Mouse (Mus musculus) gastrocnemius, postnatal 36 days (tissue): ENCODE measurements around the gene Samd4b. TPM values are rescaled to one million over a fixed set of nuclear protein-coding genes. Genes with fewer than 3 reads are reported as not detected.
"Not testable (repeated sequence)": the region's sequence is repeated elsewhere in the genome, so short reads cannot be mapped to it uniquely, and the experiment has no call there.

Experiments used
- DNase-seq, 2 experiments: peaks; one replicate each; pipeline ENCODE4 v3.0.0; 2022
- intact Hi-C: fragments of 180-260 bp; cut with DNase I; formaldehyde crosslinking; loops from one replicate; pipeline ENCODE4 v1.15.1; 2025
- total RNA-seq, 2 experiments: library from RNA; stranded (reverse); gene quantifications; 2 replicates each; pipeline ENCODE4 v1.2.3; 2021

The Samd4b gene
- total RNA-seq, 2 experiments from 2014 or later, result 11.6 to 13.9 TPM

- intact Hi-C loops, result loop anchor here (5.0 kb wide), 1 partner anchor 159 kb away; no protein-coding TSS in a partner anchor
- DNase-seq, result peak; percentile 46 to 58
These were observed 29.7 kb downstream of the Samd4b start for GRCm38 (mm10) chr7:28568253-28568652.

DNA sequence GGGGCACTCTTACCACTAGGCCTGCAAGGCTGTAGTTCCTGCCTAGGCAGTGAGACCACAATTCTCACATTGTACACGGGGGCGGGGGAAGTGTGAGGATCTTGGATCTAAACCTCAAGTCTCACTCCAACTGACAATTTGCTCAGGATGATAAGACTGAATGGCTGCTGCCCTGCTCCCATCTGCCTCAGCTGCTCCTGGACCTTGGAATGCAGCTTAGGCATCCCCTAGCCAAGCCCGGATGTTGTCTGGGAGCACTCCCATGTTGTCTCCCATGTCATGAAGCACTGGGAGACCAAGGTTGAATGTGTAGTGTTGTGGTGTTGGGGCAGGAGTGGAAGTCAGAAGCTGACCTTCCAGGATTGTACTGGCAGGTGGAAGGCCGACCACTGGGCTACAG is 30.4 kb downstream of the Samd4b start:
- intact Hi-C loops, result loop anchor here (1.0 to 5.0 kb wide), 2 partner anchors 34 to 160 kb away; no protein-coding TSS in a partner anchor
- no peak for DNase-seq

GRCm38 (mm10) chr7:28565407-28565806 is 32.5 kb downstream of the Samd4b start:
- intact Hi-C loops, result loop anchor here (5.0 kb wide), 1 partner anchor 162 kb away; no protein-coding TSS in a partner anchor
- DNase-seq, result no peak

- intact Hi-C loops, result no loop called here
- no peak for DNase-seq
These were observed 35.0 kb downstream of the Samd4b start for GRCm38 (mm10) chr7:28562951-28563350.

GRCm38 (mm10) chr7:28562371-28562770 is 35.6 kb downstream of the Samd4b start:
- no peak for DNase-seq
- intact Hi-C loops, result no loop called here

GRCm38 (mm10) chr7:28561967-28562366 is 36.0 kb downstream of the Samd4b start:
- intact Hi-C loops, result no loop called here
- no peak for DNase-seq

- intact Hi-C loops, result no loop called here
- no peak for DNase-seq
These were observed 37.1 kb downstream of the Samd4b start for GRCm38 (mm10) chr7:28560856-28561255.

DNA sequence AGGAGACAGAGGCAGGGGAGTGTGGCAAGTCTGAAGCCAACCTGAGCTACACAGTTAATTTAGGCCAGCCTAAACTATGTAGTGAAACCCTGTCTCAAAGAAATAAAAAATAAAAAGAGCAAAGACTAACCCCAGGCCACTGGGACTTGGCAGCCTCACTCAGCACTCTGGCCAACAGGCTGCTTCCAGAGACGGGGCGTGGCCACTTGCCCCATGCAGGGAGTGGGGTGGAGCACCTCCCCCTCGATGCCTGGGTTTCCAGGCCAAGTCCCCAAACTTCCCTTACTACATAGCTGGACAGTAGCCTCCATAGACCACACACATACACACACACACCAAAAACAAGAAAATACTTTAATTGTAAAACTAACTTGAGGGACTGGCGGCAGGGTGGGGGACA is 39.5 kb downstream of the Samd4b start:
- intact Hi-C loops, result no loop called here

GRCm38 (mm10) chr7:28557708-28558107 is 40.2 kb downstream of the Samd4b start:
- intact Hi-C loops, result no loop called here
- no peak for DNase-seq

More for the DNA sequence above, 39.5 kb downstream of the Samd4b start:
- peak; percentile 55 to 66 for DNase-seq

DNA sequence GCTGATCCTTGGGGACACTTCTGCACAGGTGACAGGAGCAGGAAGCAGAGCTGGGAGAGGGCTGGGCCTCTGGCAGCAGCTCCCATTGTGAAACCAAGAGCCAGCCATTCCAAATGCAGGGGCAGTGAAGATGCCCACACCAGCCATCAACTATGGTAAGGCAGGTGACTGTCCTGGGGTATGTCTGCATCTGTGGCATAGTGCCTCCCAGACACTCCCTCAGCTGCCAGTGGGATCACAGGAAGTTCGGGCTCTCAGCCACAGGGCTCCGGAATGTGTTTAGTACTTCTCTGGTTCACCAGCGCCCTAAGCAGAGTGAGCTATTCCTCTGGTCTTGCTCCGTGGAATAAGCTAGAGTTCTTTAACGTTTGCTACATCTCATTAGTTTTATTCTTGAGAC is 40.9 kb downstream of the Samd4b start:
- intact Hi-C loops, result no loop called here
- DNase-seq, result no peak

- intact Hi-C loops, result no loop called here
- DNase-seq, result no peak
These were observed 41.9 kb downstream of the Samd4b start for GRCm38 (mm10) chr7:28555939-28556535.

GRCm38 (mm10) chr7:28553076-28553475 is 44.9 kb downstream of the Samd4b start:
- intact Hi-C loops, result loop anchor here (2.0 kb wide), 1 partner anchor 30 kb away; no protein-coding TSS in a partner anchor
- no peak for DNase-seq

GRCm38 (mm10) chr7:28547628-28548027 is 50.3 kb downstream of the Samd4b start:
- intact Hi-C loops, result no loop called here
- DNase-seq, result no peak

- no peak for DNase-seq
- intact Hi-C loops, result no loop called here
These were observed 50.8 kb downstream of the Samd4b start, which contains the start of gene Nccrp1 for GRCm38 (mm10) chr7:28547154-28547553. Gene Nccrp1, minus strand, starts transcription at chr7:28547254.

GRCm38 (mm10) chr7:28546649-28547048 is 51.3 kb downstream of the Samd4b start:
- intact Hi-C loops, result no loop called here

GRCm38 (mm10) chr7:28545891-28546210 is 52.1 kb downstream of the Samd4b start:
- no peak for DNase-seq
- intact Hi-C loops, result no loop called here

More at GRCm38 (mm10) chr7:28546649-28547048, 51.3 kb downstream of the Samd4b start:
- no peak for DNase-seq

- intact Hi-C loops, result no loop called here
These were observed 52.7 kb downstream of the Samd4b start for GRCm38 (mm10) chr7:28545048-28545890.

DNA sequence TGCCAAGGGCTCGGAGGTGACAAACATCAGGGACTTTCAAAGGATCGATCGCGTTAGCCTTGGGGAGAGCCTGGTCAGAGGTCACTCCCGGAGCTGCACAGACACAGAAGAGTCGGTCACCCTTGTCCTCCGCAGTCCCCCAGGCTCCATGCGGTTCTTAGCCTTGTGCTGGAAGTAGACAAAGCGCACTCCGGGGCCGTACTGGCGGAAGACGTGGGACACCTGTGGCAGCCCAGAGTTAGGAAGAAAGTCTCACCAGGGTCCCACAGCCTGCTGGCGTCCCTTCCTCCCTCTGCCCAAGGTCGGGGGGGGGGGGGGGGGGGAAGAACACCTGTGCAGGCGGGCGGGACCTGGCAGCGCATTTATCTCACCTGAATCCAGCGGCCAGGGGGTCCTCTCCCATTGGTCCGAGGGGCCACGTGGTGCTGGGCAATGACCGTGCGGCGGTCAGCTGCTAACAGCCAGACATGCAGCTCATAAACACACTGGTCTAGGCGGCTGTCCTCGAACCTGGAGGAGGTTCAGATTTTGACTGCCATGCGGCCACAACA is 53.8 kb downstream of the Samd4b start:
- intact Hi-C loops, result no loop called here

More at GRCm38 (mm10) chr7:28545048-28545890, 52.7 kb downstream of the Samd4b start:
- DNase-seq, result no peak

GRCm38 (mm10) chr7:28540526-28540925 is 57.4 kb downstream of the Samd4b start, which contains the start of gene Sycn:
Gene Sycn, plus strand, starts transcription at chr7:28540885.
- intact Hi-C loops, result no loop called here
- DNase-seq, result no peak

More for the DNA sequence above, 53.8 kb downstream of the Samd4b start:
- no peak for DNase-seq

DNA sequence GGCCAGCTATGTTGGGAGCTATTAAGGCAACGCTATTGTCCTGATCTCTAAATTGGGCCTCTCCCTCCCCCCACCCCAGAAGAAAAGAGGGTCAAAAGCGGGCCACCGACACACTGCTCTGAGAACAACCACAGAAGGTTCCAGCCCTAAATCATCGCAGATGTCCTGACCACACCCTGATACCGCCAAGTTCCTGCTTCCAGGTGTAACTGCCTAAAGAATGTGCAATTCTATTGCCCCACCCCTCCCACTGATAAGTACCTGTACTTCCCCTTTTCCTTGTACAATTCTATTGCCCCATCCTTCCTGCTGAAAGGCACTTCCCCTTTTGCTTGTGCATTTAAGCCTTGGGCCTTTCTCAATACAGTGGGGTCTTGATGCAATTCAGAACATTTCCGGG is 59.1 kb downstream of the Samd4b start:
- intact Hi-C loops, DNase-seq: not testable (repeated sequence)

GRCm38 (mm10) chr7:28532005-28532404 is 65.9 kb downstream of the Samd4b start:
- intact Hi-C loops, result no loop called here
- DNase-seq, result no peak
